Mouse (Mus musculus): ENCODE measurements at regions not wholly inside any gene's neighbourhood (a gene's known extent, or its start where the extent isn't known, plus 50 kb on each side); places are given as distances from the start of the nearest gene placed in this dataset.
A peak's percentile ranks its signal among the peaks of the same experiment; 100 is the strongest.

DNA sequence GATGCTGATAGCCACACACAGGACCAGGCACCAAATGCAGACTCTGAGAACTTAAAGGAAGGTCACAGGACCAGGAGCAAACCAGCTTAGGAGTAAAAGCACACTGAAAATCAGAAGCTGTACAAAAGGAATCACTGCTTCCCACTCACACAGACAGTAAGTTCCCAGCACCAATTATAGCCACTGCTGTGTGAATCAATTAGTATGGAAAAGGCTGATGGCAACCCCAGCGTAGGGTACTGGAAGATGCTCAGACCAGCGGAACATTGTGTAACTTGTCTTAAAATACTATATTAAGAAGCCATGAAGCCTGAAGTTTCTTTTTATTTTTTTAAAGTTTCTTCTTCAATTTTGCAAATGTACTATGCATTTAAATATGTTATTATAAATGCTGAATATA lies 115.8 kb downstream of the Lnpk start:
- Histone ChIP-seq H3K4me1 (peaks cover 15% of the 10 kb centered on the region), H3K4me3 (no peak overlapping the region), H3K27me3 (replicated peaks; ENCODE audit: low read depth, poor library complexity, severe bottlenecking) (peaks cover 7% of the 10 kb centered on the region; the same call in 1 of the 2 replicates), H3K9me3 (no peaks in the 10 kb centered on the region), H3K36me3 (replicated peaks) (no peaks in the 10 kb centered on the region), H3K27ac (replicated peaks) (no peak overlapping the region)
- DNase-seq (ENCODE audit: low spot score), result no peak
- 94% methylated on average over 2 of the region's 2 CpGs for WGBS

DNA sequence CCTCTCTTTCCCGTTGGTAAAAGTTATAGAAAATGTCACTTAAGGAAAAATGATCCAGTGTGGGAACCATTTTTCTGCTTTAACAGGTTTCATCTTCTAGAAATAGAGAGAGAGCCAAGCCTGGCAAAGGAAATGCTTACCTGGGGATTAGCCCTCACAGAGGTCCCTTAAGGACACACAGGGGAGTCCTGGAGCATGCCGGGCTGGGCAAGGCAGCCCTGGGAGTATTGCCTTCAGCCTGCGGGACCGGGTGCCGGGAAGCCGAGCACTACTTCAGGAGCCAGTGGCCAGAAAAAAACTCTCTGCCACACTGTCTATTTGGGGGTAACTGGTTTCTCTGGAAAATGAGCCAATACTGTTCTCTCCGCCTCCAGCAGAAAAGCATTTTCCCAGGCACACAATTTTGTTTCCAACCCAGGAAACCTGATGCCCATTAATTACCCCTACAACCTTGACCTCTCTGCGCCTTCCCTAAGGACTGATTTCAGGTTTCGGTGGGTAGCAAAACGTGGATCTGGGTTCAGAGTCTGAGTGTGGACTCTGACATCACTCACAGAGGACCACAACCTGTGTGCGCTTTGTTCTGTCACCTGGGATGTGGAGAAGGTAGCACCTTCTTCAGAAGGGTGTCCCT lies 117.9 kb downstream of the Lnpk start:
- WGBS, result 32% methylated on average over 11 of the region's 11 CpGs
- Histone ChIP-seq H3K27me3 (replicated peaks; ENCODE audit: low read depth, poor library complexity, severe bottlenecking) (peaks cover 7% of the 10 kb centered on the region; the same call in 1 of the 2 replicates), H3K27ac (replicated peaks) (no peak overlapping the region), H3K4me3 (no peak overlapping the region), H3K4me1 (peaks cover 15% of the 10 kb centered on the region), H3K36me3 (replicated peaks) (no peaks in the 10 kb centered on the region), H3K9me3 (no peaks in the 10 kb centered on the region)
- DNase-seq (ENCODE audit: low spot score), result peak; percentile 59

DNA sequence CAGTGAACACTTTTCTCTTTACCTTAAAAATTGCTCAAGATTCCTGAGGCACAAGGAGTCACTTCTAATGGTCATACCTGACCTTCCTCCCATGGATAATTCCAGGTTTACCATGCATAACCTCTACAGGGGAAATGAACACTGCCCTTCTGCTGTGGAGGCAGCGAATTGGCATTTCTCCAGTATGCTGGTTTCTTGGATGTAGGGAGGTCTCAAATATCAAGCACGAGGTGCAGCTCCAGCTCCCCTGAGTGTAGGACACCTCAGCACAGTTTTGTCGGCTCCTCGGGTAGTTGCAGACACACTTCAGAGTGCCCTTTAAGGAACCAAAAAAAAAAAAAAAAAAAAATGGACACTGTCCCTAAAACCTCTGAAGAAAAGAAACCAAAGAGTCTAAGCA lies 124.8 kb downstream of the Lnpk start:
- H3K9me3 ChIP-seq, result no peaks in the 10 kb centered on the region

DNA sequence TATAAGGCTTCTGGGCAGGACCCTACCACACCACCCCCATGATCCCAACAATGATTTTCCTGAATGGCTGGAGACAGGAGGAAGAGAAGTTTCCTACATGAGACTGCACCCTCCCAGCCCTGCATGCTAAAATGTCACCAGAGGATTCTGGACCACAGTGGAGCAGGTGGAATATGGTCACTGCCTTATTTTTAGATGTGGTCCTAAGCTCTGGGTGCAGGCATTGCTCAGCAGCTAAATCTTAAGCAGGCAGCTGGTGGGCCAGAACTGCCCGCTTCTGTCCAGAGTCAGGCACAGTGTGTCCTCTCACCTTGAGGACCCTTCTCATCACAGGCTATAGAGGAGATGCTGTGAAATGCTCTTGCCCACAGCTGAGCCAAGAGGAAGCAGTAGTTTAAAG lies 126.6 kb downstream of the Lnpk start:
- Histone ChIP-seq H3K4me1 (peaks cover 21% of the 10 kb centered on the region), H3K4me3 (no peak overlapping the region), H3K9me3 (no peaks in the 10 kb centered on the region), H3K27me3 (replicated peaks; ENCODE audit: low read depth, poor library complexity, severe bottlenecking) (no peaks in the 10 kb centered on the region; the same call in 1 of the 2 replicates), H3K36me3 (replicated peaks) (no peaks in the 10 kb centered on the region), H3K27ac (replicated peaks) (no peak overlapping the region)
- no peak for DNase-seq (ENCODE audit: low spot score)
- WGBS, result 98% methylated on average over 1 of the region's 1 CpGs

More for the DNA sequence above, 124.8 kb downstream of the Lnpk start:
- no peak overlapping the region for H3K27ac ChIP-seq (replicated peaks)
- no peaks in the 10 kb centered on the region; the same call in 1 of the 2 replicates for H3K27me3 ChIP-seq (replicated peaks; ENCODE audit: low read depth, poor library complexity, severe bottlenecking)
- H3K4me3 ChIP-seq, result no peak overlapping the region
- H3K36me3 ChIP-seq (replicated peaks), result no peaks in the 10 kb centered on the region
- peaks cover 21% of the 10 kb centered on the region for H3K4me1 ChIP-seq
- 70% methylated on average over 4 of the region's 4 CpGs for WGBS
- DNase-seq (ENCODE audit: low spot score), result no peak

DNA sequence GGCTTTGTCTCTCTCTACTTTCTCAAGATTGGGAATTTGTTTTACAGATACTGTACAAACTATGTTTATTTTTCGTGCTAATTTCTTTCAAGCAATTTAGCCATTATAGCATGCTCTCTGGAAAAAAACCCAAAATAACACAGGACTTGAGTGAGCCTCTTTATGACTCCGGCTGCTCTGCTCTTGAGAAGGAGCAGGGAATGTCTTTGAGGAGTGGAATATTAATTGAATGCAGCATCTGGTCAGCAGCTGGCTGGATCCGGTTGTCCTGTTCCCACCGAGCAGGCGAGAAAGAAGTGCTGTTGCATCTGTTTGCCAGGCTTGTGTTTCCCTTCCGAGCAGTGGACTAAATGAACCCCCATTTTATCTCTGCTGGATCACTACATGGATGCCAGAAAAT lies 127.7 kb downstream of the Lnpk start:
- DNase-seq (ENCODE audit: low spot score), result peak; percentile 67
- Histone ChIP-seq H3K9me3 (no peaks in the 10 kb centered on the region), H3K4me1 (peaks cover 21% of the 10 kb centered on the region), H3K27ac (replicated peaks) (no peak overlapping the region; the same call in 1 of the 2 replicates), H3K4me3 (no peak overlapping the region), H3K36me3 (replicated peaks) (no peaks in the 10 kb centered on the region), H3K27me3 (replicated peaks; ENCODE audit: low read depth, poor library complexity, severe bottlenecking) (no peaks in the 10 kb centered on the region; the same call in 1 of the 2 replicates)
- WGBS, result 26% methylated on average over 6 of the region's 6 CpGs

DNA sequence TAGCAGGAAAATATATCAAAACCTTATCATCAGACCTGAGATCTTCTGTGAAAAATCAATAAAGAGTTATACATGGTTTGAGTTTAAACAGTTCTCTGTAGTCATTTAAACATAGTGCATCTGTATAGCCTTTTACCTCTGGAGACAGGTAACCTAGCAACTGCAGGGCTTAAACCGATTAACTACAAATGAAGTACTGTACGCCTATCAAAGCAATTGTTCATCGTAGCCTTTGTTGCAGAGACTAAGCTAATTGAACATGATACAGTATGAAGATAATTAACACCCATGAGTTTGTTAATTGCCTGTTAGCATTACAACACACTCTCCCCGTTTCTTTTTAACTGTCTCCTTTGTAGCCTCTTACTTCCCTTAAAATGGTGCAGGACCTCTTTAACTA lies 128.2 kb downstream of the Lnpk start:
- peaks cover 21% of the 10 kb centered on the region for H3K4me1 ChIP-seq
- no peak overlapping the region for H3K4me3 ChIP-seq
- H3K27ac ChIP-seq (replicated peaks), result no peak overlapping the region; the same call in 1 of the 2 replicates
- no peaks in the 10 kb centered on the region for H3K36me3 ChIP-seq (replicated peaks)
- DNase-seq (ENCODE audit: low spot score), result no peak
- H3K9me3 ChIP-seq, result no peaks in the 10 kb centered on the region
- WGBS, result 48% methylated on average over 4 of the region's 4 CpGs
- no peaks in the 10 kb centered on the region; the same call in 1 of the 2 replicates for H3K27me3 ChIP-seq (replicated peaks; ENCODE audit: low read depth, poor library complexity, severe bottlenecking)

DNA sequence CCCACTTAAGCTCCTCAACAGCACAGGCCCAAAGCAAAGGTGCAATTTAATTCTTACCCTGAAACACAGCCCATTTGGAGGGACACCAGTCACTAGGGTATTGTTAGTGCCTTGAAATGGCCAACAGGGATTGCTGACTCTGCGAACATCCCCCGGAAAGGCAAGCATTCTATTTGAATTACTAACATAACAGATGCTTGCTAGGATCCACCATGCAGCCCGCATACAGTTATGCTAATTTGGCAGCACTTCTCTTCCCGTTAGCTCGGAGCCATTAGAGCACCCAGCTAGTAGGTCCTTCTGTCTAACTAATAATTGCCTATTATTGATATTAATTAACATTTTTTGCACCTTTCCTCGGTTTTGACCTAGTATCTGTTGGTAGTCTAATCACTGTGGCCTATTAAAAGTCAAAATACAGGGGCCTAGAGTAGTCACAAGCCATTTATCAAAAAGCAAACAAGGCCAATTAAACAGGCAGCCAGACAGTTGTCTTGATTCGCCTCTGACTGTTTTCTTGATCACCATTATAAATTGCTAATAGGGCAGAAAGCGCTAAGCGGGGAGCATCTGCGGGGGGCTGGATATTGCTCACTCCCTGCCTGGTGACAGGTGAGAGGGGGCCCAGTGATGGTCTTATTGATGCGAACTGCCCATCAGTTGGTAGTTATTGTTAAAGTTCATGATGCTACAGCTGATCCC lies 129.0 kb downstream of the Lnpk start:
- Histone ChIP-seq H3K27me3 (replicated peaks; ENCODE audit: low read depth, poor library complexity, severe bottlenecking) (no peaks in the 10 kb centered on the region; the same call in 1 of the 2 replicates), H3K27ac (replicated peaks) (no peak overlapping the region), H3K4me1 (peaks cover 21% of the 10 kb centered on the region), H3K9me3 (no peaks in the 10 kb centered on the region), H3K4me3 (no peak overlapping the region), H3K36me3 (replicated peaks) (no peaks in the 10 kb centered on the region)
- 66% methylated on average over 11 of the region's 11 CpGs for WGBS
- no peak for DNase-seq (ENCODE audit: low spot score)

DNA sequence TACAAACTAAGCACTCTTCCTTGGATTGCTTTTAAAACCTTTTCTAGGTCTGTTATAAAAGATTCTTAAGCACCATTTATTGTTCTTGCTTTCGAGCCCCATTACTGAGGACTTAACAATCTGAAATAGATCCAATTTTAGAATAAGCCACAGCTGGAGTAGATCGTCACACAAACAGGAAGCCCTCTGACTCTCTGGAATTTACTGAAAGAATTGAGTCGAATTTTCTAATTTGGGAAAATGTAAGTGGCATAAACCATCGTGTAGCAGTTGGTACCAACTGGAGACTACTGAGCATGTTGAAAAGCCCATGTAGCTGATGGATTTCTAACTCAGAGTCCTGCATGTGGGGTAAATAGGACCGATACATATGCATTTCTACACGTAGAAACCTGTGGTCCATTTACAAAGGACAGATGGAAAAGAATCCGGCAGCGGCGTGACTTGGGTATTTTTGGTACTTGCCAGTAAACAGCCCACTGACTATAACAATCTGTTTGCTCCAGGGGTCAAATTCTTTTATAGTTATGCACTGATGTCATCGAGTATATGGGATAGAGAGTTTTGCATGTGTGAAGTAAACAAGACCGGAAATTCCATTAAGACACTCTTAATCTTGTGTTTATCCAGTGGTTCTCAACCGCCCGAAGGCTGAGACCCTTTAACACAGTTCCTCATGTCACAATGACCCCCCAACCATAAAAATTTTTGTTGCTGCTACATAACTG lies 143.9 kb downstream of the Lnpk start:
- Histone ChIP-seq H3K27ac (replicated peaks) (no peak overlapping the region), H3K4me1 (no peaks in the 10 kb centered on the region), H3K9me3 (peaks cover 10% of the 10 kb centered on the region; the same call in 1 of the 2 replicates), H3K36me3 (replicated peaks) (no peaks in the 10 kb centered on the region), H3K4me3 (no peak overlapping the region), H3K27me3 (replicated peaks; ENCODE audit: low read depth, poor library complexity, severe bottlenecking) (no peaks in the 10 kb centered on the region)
- no peak for DNase-seq (ENCODE audit: low spot score)
- WGBS, result 85% methylated on average over 13 of the region's 13 CpGs

DNA sequence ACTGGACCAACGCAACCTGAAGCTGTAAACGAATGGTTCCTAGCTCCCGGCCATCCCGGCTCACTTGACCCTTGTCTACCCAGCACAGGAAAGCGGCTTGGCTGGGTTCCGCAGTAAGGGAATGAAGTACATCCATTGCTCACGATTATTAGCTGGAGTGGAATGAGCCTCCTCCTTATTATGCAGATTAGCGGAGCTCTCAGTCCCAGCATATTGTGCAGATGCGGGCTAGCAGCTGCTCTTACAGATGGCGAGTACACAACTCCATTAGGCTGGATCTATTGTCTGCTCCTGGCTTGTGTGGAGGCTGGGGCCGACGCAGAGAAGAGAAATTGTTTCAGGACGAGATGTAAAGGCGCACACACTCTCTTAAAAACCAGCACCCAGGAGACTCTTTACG lies 152.5 kb downstream of the Lnpk start:
- no peak overlapping the region for H3K4me3 ChIP-seq
- 62% methylated on average over 15 of the region's 15 CpGs for WGBS
- H3K36me3 ChIP-seq (replicated peaks), result no peaks in the 10 kb centered on the region
- no peaks in the 10 kb centered on the region for H3K27me3 ChIP-seq (replicated peaks; ENCODE audit: low read depth, poor library complexity, severe bottlenecking)
- peak overlapping the region; percentile 44; the same call in 1 of the 2 replicates for H3K27ac ChIP-seq (replicated peaks)
- DNase-seq (ENCODE audit: low spot score), result peak; percentile 39
- no peaks in the 10 kb centered on the region for H3K9me3 ChIP-seq
- 0 out of 2 replicates have a peak, but pooled peaks cover 4% of the 10 kb centered on the region for H3K4me1 ChIP-seq

DNA sequence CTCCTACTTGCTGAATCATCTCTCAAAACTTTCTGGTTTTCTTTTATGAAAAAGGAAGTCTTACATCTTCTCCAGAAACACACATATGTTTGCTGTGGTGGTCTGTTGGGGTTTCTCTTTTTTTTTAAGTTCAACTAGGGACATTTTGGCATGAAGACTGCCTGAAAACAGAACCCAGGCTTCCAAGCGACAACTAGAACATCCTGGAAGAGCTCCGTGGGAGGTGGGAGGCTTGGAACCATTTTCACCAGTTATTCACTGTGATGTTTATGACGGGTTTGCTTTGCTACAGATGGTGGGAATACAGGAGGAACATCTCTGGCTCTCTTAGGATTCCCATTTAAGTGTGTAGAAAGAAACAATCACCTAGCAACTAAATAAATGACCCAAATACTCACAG lies 154.5 kb downstream of the Lnpk start:
- DNase-seq (ENCODE audit: low spot score), result no peak
- 0 out of 2 replicates have a peak, but pooled peaks cover 4% of the 10 kb centered on the region for H3K4me1 ChIP-seq
- H3K36me3 ChIP-seq (replicated peaks), result no peaks in the 10 kb centered on the region
- H3K27ac ChIP-seq (replicated peaks), result no peak overlapping the region
- no peak overlapping the region for H3K4me3 ChIP-seq
- H3K9me3 ChIP-seq, result no peaks in the 10 kb centered on the region
- WGBS, result 86% methylated on average over 3 of the region's 3 CpGs
- H3K27me3 ChIP-seq (replicated peaks; ENCODE audit: low read depth, poor library complexity, severe bottlenecking), result no peaks in the 10 kb centered on the region

DNA sequence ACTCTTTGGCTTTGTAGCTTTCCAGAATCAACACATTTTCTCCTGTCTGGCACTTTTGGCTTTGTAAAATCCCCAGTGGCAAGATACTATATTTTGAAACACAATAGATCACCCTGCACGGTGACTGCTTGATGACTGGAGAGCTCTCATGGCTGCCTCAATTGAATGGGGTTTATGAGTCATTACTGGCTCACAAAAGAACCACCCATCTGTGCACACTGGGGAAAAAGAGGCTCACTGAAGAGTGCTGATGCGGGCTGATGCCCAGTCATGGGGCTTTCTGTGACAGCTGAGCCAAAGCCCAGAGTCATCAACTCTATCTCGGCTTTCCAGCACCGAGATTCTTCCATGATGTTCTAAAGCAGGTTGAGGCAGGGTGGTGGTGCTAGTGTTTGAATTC lies 163.1 kb downstream of the Lnpk start:
- 77% methylated on average over 4 of the region's 4 CpGs for WGBS
- DNase-seq (ENCODE audit: low spot score), result no peak
- no peak overlapping the region for H3K27ac ChIP-seq (replicated peaks)

DNA sequence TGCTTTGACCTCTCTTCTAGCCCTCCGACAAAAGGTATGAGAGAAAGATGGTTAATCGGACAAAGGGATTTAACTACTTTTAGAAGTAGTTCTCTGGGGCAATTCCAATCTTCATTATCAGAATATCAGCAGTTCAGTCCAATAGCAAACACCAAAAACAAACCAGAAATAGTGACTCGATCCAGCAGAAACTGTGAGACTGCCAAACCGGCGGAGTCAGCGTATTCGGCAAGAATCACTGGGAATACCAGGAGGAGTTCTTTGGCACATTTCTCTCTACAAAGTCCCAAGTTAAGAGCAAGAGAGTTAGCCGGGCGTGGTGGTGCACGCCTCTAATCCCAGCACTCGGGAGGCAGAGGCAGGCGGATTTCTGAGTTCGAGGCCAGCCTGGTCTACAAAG lies 164.5 kb downstream of the Lnpk start:
- Histone ChIP-seq H3K36me3 (replicated peaks) (no peaks in the 10 kb centered on the region), H3K4me3 (no peak overlapping the region), H3K9me3 (no peaks in the 10 kb centered on the region), H3K4me1 (no peaks in the 10 kb centered on the region), H3K27ac (replicated peaks) (no peak overlapping the region), H3K27me3 (replicated peaks; ENCODE audit: low read depth, poor library complexity, severe bottlenecking) (no peaks in the 10 kb centered on the region)
- 95% methylated on average over 13 of the region's 13 CpGs for WGBS
- DNase-seq (ENCODE audit: low spot score), result no peak

More for the DNA sequence above, 163.1 kb downstream of the Lnpk start:
- H3K36me3 ChIP-seq (replicated peaks), result no peaks in the 10 kb centered on the region
- no peaks in the 10 kb centered on the region for H3K27me3 ChIP-seq (replicated peaks; ENCODE audit: low read depth, poor library complexity, severe bottlenecking)
- H3K9me3 ChIP-seq, result no peaks in the 10 kb centered on the region
- no peaks in the 10 kb centered on the region for H3K4me1 ChIP-seq
- H3K4me3 ChIP-seq, result no peak overlapping the region

Measured in embryonic facial prominence, embryonic 10.5 days (tissue).